Mouse (Mus musculus) liver (tissue): ENCODE measurements around the gene Skida1.
A peak's percentile ranks its signal among the peaks of the same experiment; 100 is the strongest.

ENCODE experiments used
- DNase-seq: peaks from one replicate; pipeline ENCODE4 v3.0.0-alpha.2; 2020; ENCODE audit warnings: mixed read lengths

Skida1 gene

GRCm38 (mm10) chr2:18038895-18039371, 9.9 kb downstream of the Skida1 start:
- DNase-seq, result no peak

- no peak for DNase-seq
Measured at GRCm38 (mm10) chr2:18038141-18038752, 10.6 kb downstream of the Skida1 start.

DNA sequence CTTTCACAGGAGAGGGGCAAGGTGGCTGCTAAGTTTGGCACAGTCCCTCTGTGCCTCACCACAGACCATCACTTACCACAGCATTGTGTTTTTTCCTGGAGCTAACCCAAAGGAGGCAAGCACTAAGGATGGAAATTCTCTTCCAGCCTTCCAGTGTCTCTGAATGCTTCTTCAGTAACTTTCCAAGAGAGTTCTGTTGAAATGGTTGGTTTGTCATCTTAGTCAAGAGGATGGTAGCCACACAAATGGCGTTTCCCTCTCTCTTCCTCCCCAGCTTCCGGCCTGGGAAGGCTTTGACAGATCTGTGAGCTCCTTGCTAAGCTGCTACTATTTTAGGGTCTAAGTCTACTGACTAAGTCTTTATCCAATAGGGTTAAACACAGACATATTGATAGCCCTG, 11.4 kb downstream of the Skida1 start, which contains the start of gene A930004D18Rik:
TSS of gene A930004D18Rik (minus strand) at position 247 of the 400 bp plus-strand sequence.
- no peak for DNase-seq

- no peak for DNase-seq
Measured at GRCm38 (mm10) chr2:18034371-18035250, 14.2 kb downstream of the Skida1 start.

DNA sequence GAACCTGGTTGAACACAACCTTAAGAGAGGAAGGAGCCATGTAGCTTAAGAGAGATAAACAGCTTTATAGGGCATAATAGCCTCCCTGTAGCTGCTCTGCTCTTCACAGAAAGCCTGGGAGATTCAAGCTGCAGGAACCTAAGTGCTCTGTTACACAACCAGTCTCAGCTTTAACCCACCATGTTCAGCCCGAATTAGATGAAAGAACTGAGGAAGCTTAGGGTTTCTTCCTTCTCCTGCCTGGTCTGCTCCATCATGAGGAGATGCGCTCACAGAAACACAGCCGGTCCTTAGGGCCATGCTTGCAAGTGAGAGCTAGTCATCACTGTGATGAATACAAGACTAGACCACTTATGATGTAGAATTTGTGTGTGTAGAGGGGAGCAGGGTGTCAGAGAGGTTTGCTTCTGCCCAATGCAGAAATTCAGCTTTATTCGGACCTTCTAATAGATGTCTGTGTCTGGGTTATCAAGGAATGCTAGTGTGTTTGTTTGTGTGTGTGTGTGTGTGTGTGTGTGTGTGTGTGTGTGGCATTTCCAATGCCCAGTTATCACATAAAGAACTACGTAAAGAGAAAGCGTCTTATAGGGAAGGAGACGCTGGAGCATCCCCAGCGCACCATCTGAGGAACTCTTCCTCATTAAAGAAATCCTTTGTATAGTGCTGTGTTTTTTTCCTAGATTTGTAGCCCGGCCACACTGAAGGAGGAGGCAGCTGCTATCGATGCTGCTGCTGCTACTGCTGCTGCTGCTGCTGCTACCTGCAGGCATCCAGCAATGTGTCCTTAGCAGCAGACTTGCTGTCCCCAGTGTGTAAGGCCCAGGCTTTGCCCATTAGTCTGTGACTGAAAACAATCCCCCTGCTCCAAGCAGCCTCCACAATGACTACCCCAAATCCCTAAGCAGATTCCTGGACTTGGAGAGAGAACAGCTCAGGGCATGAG, 15.4 kb downstream of the Skida1 start:
- no peak for DNase-seq

DNA sequence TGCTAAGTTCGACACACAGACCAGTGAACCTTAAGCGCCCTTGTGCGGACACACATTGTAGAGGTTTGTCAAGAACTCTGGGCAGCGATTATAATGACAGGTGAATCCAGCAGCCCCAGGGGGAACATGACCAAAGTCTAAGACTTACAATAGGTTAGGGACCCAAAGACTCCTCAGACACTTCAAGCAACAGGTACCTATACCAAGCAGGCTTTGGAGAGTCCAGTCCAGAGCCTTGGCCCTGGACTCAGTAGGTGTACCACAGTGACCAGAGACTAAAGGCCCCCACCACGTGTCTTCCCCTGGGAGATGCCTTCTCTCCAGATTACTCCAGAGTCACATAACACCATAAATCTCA, 16.3 kb downstream of the Skida1 start:
- DNase-seq, result no peak

- peak; percentile 51 for DNase-seq
Measured at GRCm38 (mm10) chr2:18031831-18032537, 16.9 kb downstream of the Skida1 start.

GRCm38 (mm10) chr2:18031271-18031821, 17.5 kb downstream of the Skida1 start:
- no peak for DNase-seq

- no peak for DNase-seq
Measured at GRCm38 (mm10) chr2:18030581-18030980, 18.3 kb downstream of the Skida1 start.

DNA sequence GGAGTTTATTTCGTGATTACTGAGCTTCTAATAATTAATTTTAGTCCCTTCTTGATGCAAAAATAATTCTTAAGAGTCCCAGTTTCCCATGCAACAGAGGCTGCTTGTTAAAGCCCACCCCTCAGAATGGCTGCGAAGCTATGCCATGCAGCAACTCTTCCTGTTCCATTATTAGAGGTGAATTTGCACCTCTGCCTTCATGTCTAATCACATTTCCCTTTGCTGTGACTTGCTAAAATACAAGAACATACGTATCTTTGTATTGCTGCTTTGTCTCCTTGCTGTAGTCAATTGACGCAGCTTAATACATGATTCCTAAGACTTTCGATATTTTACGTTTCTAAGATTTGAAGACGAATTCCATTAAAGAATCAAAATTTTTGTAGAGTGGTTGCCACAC, 19.2 kb downstream of the Skida1 start:
- no peak for DNase-seq

DNA sequence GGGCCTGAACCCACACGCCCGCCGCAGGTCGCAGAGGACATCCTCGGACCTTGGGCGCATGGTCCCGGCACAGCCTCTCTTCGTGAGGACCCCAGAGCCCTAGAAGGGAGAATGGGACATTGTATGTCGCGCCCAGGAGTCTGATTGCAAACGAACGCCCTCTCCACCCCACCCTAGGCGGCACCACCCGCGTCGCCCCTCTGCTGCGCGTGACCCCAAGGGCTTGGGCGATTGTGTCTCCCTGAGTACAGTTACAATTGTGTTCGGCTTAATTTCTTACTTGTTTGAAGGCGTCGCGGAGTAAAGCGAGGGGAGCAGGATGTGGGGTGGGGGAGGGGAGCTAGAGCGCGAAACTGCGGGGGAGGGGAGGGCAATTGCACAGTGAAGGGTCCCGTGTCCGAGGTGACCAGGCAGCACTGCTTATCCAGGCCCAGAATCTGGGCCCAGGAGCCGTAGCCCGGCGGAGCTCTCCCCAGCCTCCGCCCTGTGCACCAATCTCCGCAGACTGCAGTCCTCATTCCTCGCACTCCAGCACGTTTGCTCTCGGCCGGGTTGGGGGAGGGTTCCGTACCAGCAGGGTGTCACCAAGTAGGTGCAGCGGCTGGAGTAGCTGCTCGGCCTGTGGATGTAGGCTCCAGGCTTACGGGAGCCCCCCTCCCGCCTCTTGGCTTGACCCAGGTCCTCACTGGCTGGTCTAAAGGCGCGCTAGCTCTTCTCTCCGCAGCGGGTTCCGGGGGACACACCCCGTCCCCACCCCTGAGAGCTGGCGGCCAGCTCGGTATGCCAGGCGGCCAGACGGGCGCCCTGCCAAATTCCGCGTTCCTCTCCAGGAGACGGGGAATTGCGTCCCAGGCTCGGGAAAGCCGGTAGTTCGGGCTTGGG, 20.5 kb downstream of the Skida1 start:
- DNase-seq, result peak; percentile 82

- DNase-seq, result peak; percentile 91
Measured at GRCm38 (mm10) chr2:18027448-18028139, 21.3 kb downstream of the Skida1 start.

DNA sequence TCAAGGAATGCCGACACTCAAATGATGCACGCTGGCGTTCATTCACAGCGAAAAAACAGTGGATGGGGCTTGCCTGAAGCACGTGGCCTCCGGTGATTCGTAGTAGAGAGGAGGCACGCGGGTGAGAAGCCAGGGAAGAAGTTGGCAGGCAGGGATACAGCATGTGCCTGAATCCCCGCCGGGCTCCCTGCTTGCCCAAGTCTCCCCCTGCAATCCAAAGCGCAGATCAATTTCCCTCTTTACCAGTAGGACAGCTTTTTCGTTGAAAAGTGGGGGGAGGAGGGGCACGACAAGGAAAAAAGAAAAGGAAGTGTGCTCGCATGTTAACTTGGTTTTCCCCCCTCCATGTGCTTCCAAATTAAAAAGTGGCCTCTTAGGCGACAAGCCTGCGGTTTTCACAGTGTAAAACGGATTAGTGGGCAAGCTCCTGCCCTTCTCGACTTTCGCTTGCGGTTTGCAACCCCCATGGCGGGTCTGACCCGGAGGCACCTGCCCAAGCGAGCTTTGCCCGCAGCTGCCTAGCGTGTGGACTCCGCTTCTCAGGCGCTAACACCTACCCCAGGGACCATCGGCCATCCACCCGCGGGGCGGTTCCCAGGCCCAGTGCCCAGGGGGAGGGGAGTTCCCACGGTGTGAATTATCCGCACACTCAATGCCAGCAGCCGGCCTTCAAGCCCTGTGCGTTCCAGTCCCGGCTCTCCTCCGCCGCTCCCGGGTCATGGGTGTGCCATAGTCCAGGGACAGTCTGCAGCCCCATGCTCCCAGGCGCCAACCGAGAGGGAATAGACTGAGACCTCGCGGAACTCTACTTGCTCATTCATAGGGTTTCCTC, 22.5 kb downstream of the Skida1 start:
- DNase-seq, result peak; percentile 46

- no peak for DNase-seq
Measured at GRCm38 (mm10) chr2:18025781-18026115, 23.1 kb downstream of the Skida1 start.

GRCm38 (mm10) chr2:18025116-18025515, 23.7 kb downstream of the Skida1 start:
- DNase-seq, result no peak

- no peak for DNase-seq
Measured at GRCm38 (mm10) chr2:18022886-18023285, 26.0 kb downstream of the Skida1 start.

DNA sequence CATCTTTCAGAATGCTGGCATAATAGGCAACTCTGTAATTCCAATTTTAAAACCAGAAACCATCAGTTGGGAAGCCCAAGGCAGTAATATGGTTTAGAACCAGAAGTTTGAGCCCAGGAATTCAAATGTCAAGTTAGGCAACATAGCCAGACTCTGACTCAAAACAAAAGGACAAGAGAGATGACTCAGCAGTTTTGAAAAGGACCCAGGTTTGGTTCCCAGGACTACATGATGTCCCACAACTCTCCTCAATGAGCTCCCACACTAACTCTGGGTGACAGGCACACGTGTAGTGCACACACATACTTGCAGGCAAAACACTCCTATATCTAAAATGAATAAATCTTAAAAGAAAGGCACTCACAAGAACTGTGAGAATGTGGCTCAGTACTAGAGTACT, 29.7 kb downstream of the Skida1 start:
- DNase-seq, result no peak

- DNase-seq, result no peak
Measured at GRCm38 (mm10) chr2:18017321-18017720, 31.5 kb downstream of the Skida1 start.

- no peak for DNase-seq
Measured at GRCm38 (mm10) chr2:18016639-18017038, 32.2 kb downstream of the Skida1 start.
